9 mouse cellular contexts compared by ENCODE assay signal in the genomic region with DNA sequence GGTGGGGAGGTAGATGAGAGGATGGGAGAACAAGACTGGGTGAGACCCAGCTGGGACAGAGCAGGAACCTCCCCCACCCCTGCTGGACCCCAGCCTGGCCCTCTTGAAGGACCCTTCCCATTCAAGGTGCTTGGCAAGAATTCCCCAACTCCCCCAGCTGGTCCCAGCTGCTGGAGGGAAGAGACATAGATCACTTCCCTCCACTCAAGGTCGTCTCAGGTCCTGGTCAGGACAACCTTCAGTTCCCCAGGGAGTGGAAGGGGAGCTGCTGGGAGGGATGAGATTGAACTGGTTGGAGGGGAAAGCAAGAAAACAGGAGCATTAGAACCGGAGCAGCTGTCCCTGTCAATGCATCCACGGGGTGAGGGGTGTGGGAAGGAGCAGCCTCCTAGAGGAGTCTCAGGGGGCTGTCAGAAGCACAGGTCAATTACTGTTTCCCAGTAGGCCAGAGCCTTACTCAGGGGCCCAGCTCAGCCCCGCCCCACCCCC. TPM values are rescaled to one million over a fixed set of nuclear protein-coding genes. Genes with fewer than 3 reads are reported as not detected.
DNase-seq lines count a peak whose midpoint lies in the region; ATAC-seq and TF ChIP-seq lines count a peak whose summit lies in the region.
"Had no signal": no experiment of that assay in that cellular context is flagged by ENCODE, and none has a peak within 500 bp of the region (broad histone marks: within the 10 kb centered on the region; RNA-seq: fewer than 3 reads in every experiment).

No protein-coding gene starts in this region.

- no peak for TF ChIP-seq CTCF in kidney, postnatal 0 days (IDR thresholded peaks at IDR 0.05; ENCODE audit: low read depth)

- WGBS in kidney, postnatal 0 days, result 24% methylated on average over 4 of the region's 4 CpGs

- no peaks in the 10 kb centered on the region for H3K9me3 ChIP-seq in kidney, postnatal 0 days (replicated peaks; ENCODE audit: low read length)

- no peaks in the 10 kb centered on the region for H3K27me3 ChIP-seq in kidney, postnatal 0 days (ENCODE audit: insufficient read depth, low read length)

- no peak overlapping the region for H3K27ac ChIP-seq in kidney, postnatal 0 days

- no peak overlapping the region for H3K4me3 ChIP-seq in kidney, postnatal 0 days (replicated peaks; ENCODE audit: low read depth, low read length)

- no peaks in the 10 kb centered on the region for H3K36me3 ChIP-seq in kidney, postnatal 0 days (ENCODE audit: insufficient read depth, low read length)

- DNase-seq in adrenal gland, postnatal 14 days, result peak; percentile 36
- no peak for DNase-seq in adrenal gland, adult 2 months
- DNase-seq in ovary, adult 18-20 months (ENCODE audit: low spot score), result peak; percentile 49
- no peak for DNase-seq in ovary, postnatal 14 days (ENCODE audit: low spot score)
- no peak for DNase-seq in kidney, postnatal 0 days (ENCODE audit: low spot score)
- peak; percentile 22 for DNase-seq in skeletal muscle tissue, adult 2 months (ENCODE audit: low read depth, low spot score)
- DNase-seq in right cerebral cortex, postnatal 14 days, result no peak
- DNase-seq in right cerebral cortex, postnatal 25 days, result no peak

- H3K4me1 ChIP-seq in kidney, postnatal 0 days (replicated peaks; ENCODE audit: insufficient read depth, low read length), result peaks cover 11% of the 10 kb centered on the region

- no peak overlapping the region for H3K4me2 ChIP-seq in kidney, postnatal 0 days (ENCODE audit: low read length)

- ATAC-seq in kidney, postnatal 0 days (replicated peaks; ENCODE audit: low FRiP score, low read depth), result peak; percentile 52; the same call in 1 of the 2 replicates
- ATAC-seq: intestine, embryonic 16.5 days had no signal

- H3K9ac ChIP-seq in kidney, postnatal 0 days (ENCODE audit: low read depth, low read length), result no peak overlapping the region

RNA-seq across cellular contexts. Expression of a gene that starts 10.5 kb away (rescaled TPM):
- 253 and 270 TPM in 2 replicates for total RNA-seq in adrenal gland, postnatal 14 days (2021)
- total RNA-seq in adrenal gland, adult 2 months (2021), result 100 to 1,000 TPM; 221 to 236 TPM
- 61.6 and 97.6 TPM in 2 replicates for polyA plus RNA-seq in adrenal gland, adult 2 months (2012; rRNA removed)
- 30.3 and 32.4 TPM in 2 replicates for polyA plus RNA-seq in kidney, postnatal 0 days (2015; fragmentation: Nextera tagmentation; extraction: Ambion mirVana)

Comparison
In these comparisons a context has a peak if more than half of its experiments do, and no peak if none do; other contexts are left out.
1. DNase-seq: peak in adrenal gland, postnatal 14 days (single experiment), ovary, adult 18-20 months (single experiment) and skeletal muscle tissue, adult 2 months (single experiment); none in adrenal gland, adult 2 months (single experiment), ovary, postnatal 14 days (single experiment), kidney, postnatal 0 days (single experiment), right cerebral cortex, postnatal 14 days (single experiment) and right cerebral cortex, postnatal 25 days (single experiment).